Mouse (Mus musculus): ENCODE results near the gene C1galt1.

Gene C1galt1

DNA sequence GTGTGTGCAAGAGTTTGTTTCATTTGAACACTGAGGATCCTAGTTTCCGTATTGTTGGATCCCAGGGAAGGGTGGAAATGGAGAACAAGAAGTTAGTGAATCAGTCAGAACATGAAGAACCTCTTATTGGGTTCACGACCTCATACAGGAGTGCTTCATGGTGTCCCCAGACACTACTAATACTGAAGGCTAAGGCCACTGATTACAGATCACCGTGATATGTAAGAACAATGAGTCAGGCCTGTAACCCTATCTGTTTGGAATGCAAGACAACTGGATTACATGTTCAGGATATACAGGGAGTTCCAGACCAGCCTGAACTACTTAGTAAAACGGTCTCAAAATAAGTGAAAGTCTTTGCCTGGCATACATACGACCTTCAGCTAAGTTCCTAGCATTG, 13.9 kb downstream of the C1galt1 start:
- peak; percentile 74 for DNase-seq (ENCODE audit: low read depth, low spot score)

- DNase-seq (ENCODE audit: low read depth, low spot score): no peak
Measured at GRCm38 (mm10) chr6:7859161-7859560, 14.5 kb downstream of the C1galt1 start.

GRCm38 (mm10) chr6:7861033-7861432, 16.4 kb downstream of the C1galt1 start:
- no peak for DNase-seq (ENCODE audit: low read depth, low spot score)

GRCm38 (mm10) chr6:7863354-7863753, 18.7 kb downstream of the C1galt1 start:
- no peak for DNase-seq (ENCODE audit: low read depth, low spot score)

GRCm38 (mm10) chr6:7876836-7877235, 32.2 kb downstream of the C1galt1 start:
- DNase-seq (ENCODE audit: low read depth, low spot score): no peak

DNA sequence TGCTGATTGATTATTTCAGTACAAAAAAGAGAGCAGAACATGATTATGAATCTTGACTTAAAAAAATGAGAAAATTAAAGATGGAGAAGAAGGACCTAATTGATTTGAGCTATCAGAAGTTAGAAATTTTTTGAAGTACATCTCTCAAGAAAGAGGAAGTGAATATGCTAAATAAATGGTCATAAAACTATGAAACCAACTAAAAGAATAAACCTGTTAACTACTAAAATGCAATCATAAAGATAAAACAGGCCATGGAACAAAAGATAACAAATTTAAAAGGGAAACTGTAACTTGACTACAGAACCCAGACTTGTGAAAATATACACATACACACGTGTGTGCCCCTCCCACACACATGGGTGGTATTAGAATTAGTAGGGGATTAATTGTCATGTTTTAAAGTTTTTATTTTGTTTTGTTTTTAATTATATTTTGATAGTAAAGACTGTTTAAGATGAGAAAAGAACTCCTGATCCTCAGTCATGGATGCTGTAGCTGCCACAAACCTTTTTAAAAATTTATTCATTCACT, 37.0 kb downstream of the C1galt1 start:
- no peak for DNase-seq (ENCODE audit: low read depth, low spot score)

- peak; percentile 54 for DNase-seq (ENCODE audit: low read depth, low spot score)
Measured at GRCm38 (mm10) chr6:7882520-7882919, 37.9 kb downstream of the C1galt1 start.

- no peak for DNase-seq (ENCODE audit: low read depth, low spot score)
Measured at GRCm38 (mm10) chr6:7885994-7886684, 41.5 kb downstream of the C1galt1 start.

GRCm38 (mm10) chr6:7886685-7887004, 42.0 kb downstream of the C1galt1 start:
- DNase-seq (ENCODE audit: low read depth, low spot score): no peak

DNA sequence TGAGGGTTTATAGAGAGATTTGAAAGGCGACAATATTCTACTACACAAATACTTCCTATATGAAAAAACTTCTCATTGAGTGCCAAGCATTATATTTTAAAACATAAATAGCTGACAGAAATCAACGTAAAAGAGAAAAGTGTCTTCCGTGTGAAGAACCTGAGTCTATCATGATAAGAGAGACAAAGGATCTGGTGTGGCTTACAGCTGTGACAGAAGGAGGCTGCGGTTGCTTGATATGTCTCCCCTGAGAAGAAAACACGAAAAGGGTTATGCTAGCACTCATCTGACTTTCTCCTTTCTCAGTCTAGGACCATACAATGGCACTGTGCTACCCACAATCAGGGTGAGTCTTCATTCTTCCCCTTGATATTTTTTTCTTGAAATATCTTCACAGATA, 51.7 kb downstream of the C1galt1 start:
- DNase-seq (ENCODE audit: low read depth, low spot score): no peak

DNA sequence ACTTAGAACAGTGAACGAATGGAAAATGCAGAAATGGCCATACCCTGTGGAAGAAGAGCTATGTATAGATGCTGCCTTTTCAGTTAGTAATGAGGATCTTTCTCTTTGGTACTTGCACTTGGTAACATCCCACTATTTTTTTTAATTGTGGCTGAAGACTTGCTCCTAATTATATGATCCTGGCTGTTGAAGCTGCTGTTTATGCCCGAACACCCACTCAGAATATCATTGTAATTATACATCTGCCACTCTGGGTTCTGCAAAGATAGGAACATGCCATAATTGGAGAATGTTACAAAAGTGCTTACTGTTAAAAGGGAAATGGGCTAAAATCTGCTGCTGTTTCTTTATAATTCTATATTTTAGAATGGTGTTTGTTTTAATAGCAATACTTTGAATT, 67.4 kb downstream of the C1galt1 start:
- DNase-seq (ENCODE audit: low read depth, low spot score): no peak
